Mouse (Mus musculus) cerebellum, adult 2 months (tissue): ENCODE data around the gene Kat7.

Experiments
- CTCF ChIP-seq: fragments of 200-500 bp; IDR thresholded peaks from 2 replicates; pipeline ENCODE4 v1.5.1; 2011; ENCODE audit warnings: low read depth, mild to moderate bottlenecking, control low read depth, low read length, moderate library complexity, borderline replicate concordance; ENCODE audit not compliant: insufficient read depth
- POLR2A ChIP-seq: fragments of 200-500 bp; IDR thresholded peaks from 2 replicates; pipeline ENCODE4 v1.6.1; 2011; ENCODE audit warnings: low read length, control low read depth, borderline replicate concordance; ENCODE audit not compliant: insufficient read depth

DNA sequence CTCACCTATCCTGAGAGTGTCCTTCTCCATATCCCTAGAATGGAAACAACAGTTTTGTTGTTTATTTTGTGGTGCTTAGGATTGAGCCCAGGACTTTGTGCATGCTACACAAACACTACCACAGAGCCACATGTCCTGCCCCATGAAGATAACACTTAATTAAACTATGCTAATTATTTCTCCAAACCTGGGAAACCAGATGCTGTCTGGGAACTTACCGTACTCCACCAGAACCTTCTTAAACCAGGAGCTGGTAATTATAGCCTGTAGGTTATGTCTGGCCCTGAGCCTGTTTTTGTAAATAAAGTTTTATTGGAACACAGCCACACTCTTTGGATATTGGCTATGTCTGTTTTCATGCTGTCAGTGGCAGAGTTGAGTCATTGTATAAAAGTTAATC is 30.2 kb upstream of the Kat7 start:
- TF ChIP-seq CTCF: no peak
- TF ChIP-seq POLR2A: no peak
